Mouse (Mus musculus): Measurements from ENCODE around the gene Wfdc16. TPM values are rescaled to one million over a fixed set of nuclear protein-coding genes. Genes with fewer than 3 reads are reported as not detected.

Gene Wfdc16
- total RNA-seq (2021) = not detected
- long read RNA-seq, experiment 1 = 0 reads
- long read RNA-seq, experiment 2 = 0 reads

GRCm38 (mm10) chr2:164638696-164639095 lies at the start of gene Wfdc16:
Gene Wfdc16, minus strand, starts transcription at chr2:164638796.
- DNase-seq = no peak

GRCm38 (mm10) chr2:164684807-164685206 lies 46.2 kb upstream of the Wfdc16 start, which contains the start of gene Wfdc13:
Gene Wfdc13, plus strand, starts transcription at chr2:164685107.
- no peak for DNase-seq

- DNase-seq = no peak
Observed at GRCm38 (mm10) chr2:164679906-164680305, 41.3 kb upstream of the Wfdc16 start.

GRCm38 (mm10) chr2:164678848-164679625 lies 40.4 kb upstream of the Wfdc16 start:
- peak; percentile 51 for DNase-seq

GRCm38 (mm10) chr2:164676916-164677685 lies 38.5 kb upstream of the Wfdc16 start:
- no peak for DNase-seq

- no peak for DNase-seq
Observed at GRCm38 (mm10) chr2:164676103-164676502, 37.5 kb upstream of the Wfdc16 start.

GRCm38 (mm10) chr2:164673987-164674386 lies 35.4 kb upstream of the Wfdc16 start, which contains the start of gene Wfdc11:
Gene Wfdc11, minus strand, starts transcription at chr2:164674087.
- no peak for DNase-seq

- no peak for DNase-seq
Observed at GRCm38 (mm10) chr2:164670938-164671337, 32.3 kb upstream of the Wfdc16 start.

- DNase-seq = no peak
Observed at GRCm38 (mm10) chr2:164670261-164670660, 31.7 kb upstream of the Wfdc16 start.

GRCm38 (mm10) chr2:164664851-164665250 lies 26.3 kb upstream of the Wfdc16 start:
- DNase-seq = no peak

- DNase-seq = no peak
Observed at GRCm38 (mm10) chr2:164656483-164656882, 17.9 kb upstream of the Wfdc16 start, which contains the start of gene Wfdc9. Gene Wfdc9, minus strand, starts transcription at chr2:164656583.

- DNase-seq = no peak
Observed at GRCm38 (mm10) chr2:164655858-164656257, 17.3 kb upstream of the Wfdc16 start, which contains the start of gene Wfdc10. Gene Wfdc10, plus strand, starts transcription at chr2:164656046.

- DNase-seq = no peak
Observed at GRCm38 (mm10) chr2:164641881-164642673, 3.5 kb upstream of the Wfdc16 start.

GRCm38 (mm10) chr2:164641129-164641528 lies 2.5 kb upstream of the Wfdc16 start:
- DNase-seq = no peak

GRCm38 (mm10) chr2:164635266-164635665 lies 3.3 kb downstream of the Wfdc16 start:
- no peak for DNase-seq

- DNase-seq = no peak
Observed at GRCm38 (mm10) chr2:164621775-164622174, 16.8 kb downstream of the Wfdc16 start.

- DNase-seq = no peak
Observed at GRCm38 (mm10) chr2:164619050-164619449, 19.5 kb downstream of the Wfdc16 start.

- no peak for DNase-seq
Observed at GRCm38 (mm10) chr2:164615386-164615785, 23.2 kb downstream of the Wfdc16 start.

GRCm38 (mm10) chr2:164613471-164613870 lies 25.1 kb downstream of the Wfdc16 start, which contains the start of the genes Wfdc6b and Wfdc8:
Gene Wfdc6b, plus strand, starts transcription at chr2:164613522.
Gene Wfdc8, minus strand, starts transcription at chr2:164613626.
- peak; percentile 46 for DNase-seq

- DNase-seq = no peak
Observed at GRCm38 (mm10) chr2:164608781-164609180, 29.8 kb downstream of the Wfdc16 start.

GRCm38 (mm10) chr2:164604411-164604810 lies 34.2 kb downstream of the Wfdc16 start:
- no peak for DNase-seq

GRCm38 (mm10) chr2:164603482-164603881 lies 35.1 kb downstream of the Wfdc16 start:
- DNase-seq = no peak
